7 mouse cellular contexts compared by ENCODE assay signal in the genomic region with DNA sequence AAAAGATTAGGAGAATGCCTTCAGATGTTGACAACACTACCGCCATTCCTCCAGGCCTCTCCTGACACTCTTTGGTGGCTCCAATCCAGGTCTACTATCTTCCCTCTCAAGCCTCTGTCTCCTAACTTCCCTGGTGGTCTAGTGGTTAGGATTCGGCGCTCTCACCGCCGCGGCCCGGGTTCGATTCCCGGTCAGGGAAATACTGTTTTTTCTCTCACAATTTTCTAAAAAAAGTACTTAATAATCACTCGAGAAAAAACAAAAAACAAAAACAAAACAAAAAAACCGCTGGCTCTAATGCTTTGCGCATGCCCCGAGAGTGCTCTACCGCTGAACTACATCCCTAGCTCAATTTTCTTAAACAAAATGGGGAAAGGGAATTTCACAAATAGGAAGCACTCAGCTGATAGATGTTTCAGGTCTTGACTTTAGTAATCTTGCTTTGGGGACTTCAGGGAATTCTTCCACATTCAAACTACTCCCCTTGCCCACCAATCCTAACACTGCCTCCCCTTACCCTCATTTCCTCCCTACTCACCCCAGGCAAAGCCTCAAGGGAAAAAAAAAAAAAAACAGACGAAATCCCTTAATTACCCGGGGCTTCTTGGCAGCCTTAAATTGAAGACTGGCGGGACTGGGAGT. TPM values are rescaled to one million over a fixed set of nuclear protein-coding genes. Genes with fewer than 3 reads are reported as not detected.
DNase-seq lines count a peak whose midpoint lies in the region; ATAC-seq and TF ChIP-seq lines count a peak whose summit lies in the region.

No protein-coding gene starts in this region.

- H3K4me3 ChIP-seq in intestine, postnatal 0 days (ENCODE audit: low read depth, low read length): peak overlapping the region; percentile 59
- peak overlapping the region; percentile 78 for H3K4me3 ChIP-seq in midbrain, embryonic 11.5 days (ENCODE audit: low read depth, low read length)

- intact Hi-C loops in gastrocnemius, postnatal 36 days (cut with DNase I): no loop called here
- intact Hi-C loops in left cerebral cortex, postnatal 4 days (cut with DNase I): no loop called here

- 2% methylated on average over 17 of the region's 17 CpGs for WGBS in intestine, postnatal 0 days
- under 1% methylated on average over 17 of the region's 17 CpGs for WGBS in midbrain, embryonic 11.5 days

- H3K27me3 ChIP-seq in intestine, postnatal 0 days (replicated peaks; ENCODE audit: control insufficient read depth, insufficient read depth, low read length): no peaks in the 10 kb centered on the region
- H3K27me3 ChIP-seq in midbrain, embryonic 11.5 days (ENCODE audit: control insufficient read depth, insufficient read depth, low read length): no peaks in the 10 kb centered on the region

- H3K27ac ChIP-seq in intestine, postnatal 0 days (ENCODE audit: low read depth, low read length): peak overlapping the region; percentile 71; the same call in 1 of the 2 replicates
- H3K27ac ChIP-seq in midbrain, embryonic 11.5 days (ENCODE audit: low read depth, low read length): no peak overlapping the region; the same call in 1 of the 2 replicates

- H3K4me1 ChIP-seq in intestine, postnatal 0 days (replicated peaks; ENCODE audit: control insufficient read depth, insufficient read depth, low read length): peaks cover 4% of the 10 kb centered on the region; the same call in 1 of the 2 replicates
- peaks cover 9% of the 10 kb centered on the region; the same call in 1 of the 2 replicates for H3K4me1 ChIP-seq in midbrain, embryonic 11.5 days (ENCODE audit: control insufficient read depth, insufficient read depth, low read length)

- DNase-seq in adrenal gland, adult 18-20 months (ENCODE audit: low spot score in 2 of 2): peak; percentile 90 to 95
- peak; percentile 84 for DNase-seq in embryo, embryonic 10 days (ENCODE audit: low spot score)
- DNase-seq in gastrocnemius, postnatal 36 days: peak; percentile 74 to 76
- DNase-seq in left cerebral cortex, postnatal 4 days: peak; percentile 74
- DNase-seq in midbrain, embryonic 11.5 days (ENCODE audit: low spot score, missing footprints): peak; percentile 98
- peak; percentile 60 for DNase-seq in spleen, adult 12 weeks (ENCODE audit: low spot score)

- H3K9me3 ChIP-seq in intestine, postnatal 0 days (ENCODE audit: control insufficient read depth): no peaks in the 10 kb centered on the region
- no peaks in the 10 kb centered on the region for H3K9me3 ChIP-seq in midbrain, embryonic 11.5 days (ENCODE audit: control insufficient read depth, low read length)

- TF ChIP-seq CTCF in intestine, postnatal 0 days (IDR thresholded peaks at IDR 0.05; ENCODE audit: low read depth): no peak

- peak overlapping the region; percentile 85 for H3K4me2 ChIP-seq in intestine, postnatal 0 days (replicated peaks; ENCODE audit: low read depth)
- peak overlapping the region; percentile 49 for H3K4me2 ChIP-seq in midbrain, embryonic 11.5 days

- H3K9ac ChIP-seq in intestine, postnatal 0 days (ENCODE audit: low read depth, low read length): peak overlapping the region; percentile 52
- H3K9ac ChIP-seq in midbrain, embryonic 11.5 days (ENCODE audit: low read length): peak overlapping the region; percentile 82

- no peaks in the 10 kb centered on the region for H3K36me3 ChIP-seq in intestine, postnatal 0 days (ENCODE audit: control insufficient read depth, insufficient read depth)
- H3K36me3 ChIP-seq in midbrain, embryonic 11.5 days (ENCODE audit: control insufficient read depth, insufficient read depth, low read length): no peaks in the 10 kb centered on the region

- ATAC-seq in intestine, postnatal 0 days: peak; percentile 44
- peak; percentile 70 for ATAC-seq in midbrain, embryonic 11.5 days (ENCODE audit: low FRiP score)

RNA-seq across cellular contexts. Expression of gene Acp6, which starts 0.5 kb away (rescaled TPM):
- total RNA-seq in adrenal gland, adult 18-20 months (2021): 10 to 100 TPM; 37.6 to 46.8 TPM
- total RNA-seq in gastrocnemius, postnatal 36 days (2021): 10 to 100 TPM; 20.5 to 20.6 TPM
- 33.1 and 37.5 TPM in 2 replicates for polyA plus RNA-seq in intestine, postnatal 0 days (2015; fragmentation: Nextera tagmentation; extraction: Ambion mirVana)
- 10 to 100 TPM; 15.3 to 18.8 TPM for total RNA-seq in left cerebral cortex, postnatal 4 days (2021)
- 25.1 and 27.7 TPM in 2 replicates for polyA plus RNA-seq in midbrain, embryonic 11.5 days (2014; fragmentation: Nextera tagmentation; extraction: Ambion mirVana)
